Mouse (Mus musculus): ENCODE measurements around the gene Serpina1e.
"Not testable (repeated sequence)": the region's sequence is repeated elsewhere in the genome, so short reads cannot be mapped to it uniquely, and the experiment has no call there.

- TF ChIP-seq CTCF (conservative IDR thresholded peaks at IDR 0.05; ENCODE audit: insufficient read depth, insufficient read length, low read depth, low read length); POLR2A (IDR thresholded peaks at IDR 0.05; ENCODE audit: low read depth, low read length): not testable (repeated sequence)
Measured at GRCm38 (mm10) chr12:103909181-103909580, 49.6 kb downstream of the Serpina1e start.

Data from kidney, adult 2 months (tissue).